Mouse (Mus musculus) intestine, postnatal 0 days (tissue): Measurements from ENCODE around the gene Sgsm1. TPM values are rescaled to one million over a fixed set of nuclear protein-coding genes. Genes with fewer than 3 reads are reported as not detected.

Experiments used
- ATAC-seq: fragments of 200-750 bp; cut with Nextera tagmentation; 2 replicates; pipeline ENCODE4 v1.8.0; 2017; ENCODE audit warnings: mild to moderate bottlenecking, moderate TSS enrichment, moderate library complexity
- H3K27ac ChIP-seq: fragments of 300-500 bp; sonication (generic); 2 replicates; pipeline ENCODE4 v1.5.1; 2014; ENCODE audit warnings: mild to moderate bottlenecking, low read depth, low read length, moderate library complexity
- H3K27me3 ChIP-seq: fragments of 300-500 bp; sonication (generic); replicated peaks from 2 replicates; pipeline ENCODE4 v1.6.1; 2014; ENCODE audit warnings: low read length, mixed read lengths; ENCODE audit not compliant: control insufficient read depth, insufficient read depth
- H3K36me3 ChIP-seq: fragments of 300-500 bp; sonication (generic); 2 replicates; pipeline ENCODE4 v1.6.1; 2014; ENCODE audit warnings: mild to moderate bottlenecking, moderate library complexity; ENCODE audit not compliant: control insufficient read depth, insufficient read depth
- H3K4me1 ChIP-seq: fragments of 300-500 bp; sonication (generic); replicated peaks from 2 replicates; pipeline ENCODE4 v1.6.1; 2014; ENCODE audit warnings: antibody characterized with exemption, low read length, mixed read lengths; ENCODE audit not compliant: control insufficient read depth, insufficient read depth
- H3K4me2 ChIP-seq: fragments of 300-500 bp; sonication (generic); replicated peaks from 2 replicates; pipeline ENCODE4 v1.6.1; 2014; ENCODE audit warnings: low read depth, mild to moderate bottlenecking, moderate library complexity
- H3K4me3 ChIP-seq: fragments of 300-500 bp; sonication (generic); 2 replicates; pipeline ENCODE4 v1.5.1; 2014; ENCODE audit warnings: low read depth, low read length
- H3K9ac ChIP-seq: fragments of 300-500 bp; sonication (generic); 2 replicates; pipeline ENCODE4 v1.6.1; 2014; ENCODE audit warnings: mild to moderate bottlenecking, low read depth, low read length
- H3K9me3 ChIP-seq: fragments of 300-500 bp; sonication (generic); 2 replicates; pipeline ENCODE4 v1.6.1; 2016; ENCODE audit warnings: mixed run types; ENCODE audit not compliant: control insufficient read depth
- CTCF ChIP-seq: sonication (generic); IDR thresholded peaks from 2 replicates; pipeline ENCODE4 v1.5.1; 2016; ENCODE audit warnings: low read depth, mild to moderate bottlenecking, control low read depth, antibody characterized with exemption, moderate library complexity
- WGBS: fragments of 180-500 bp; shearing (Covaris S2); extraction: QIAGEN DNeasy Blood & Tissue Kit; methylation state at CpG from one replicate; pipeline ENCODE4 v1.1.7; 2014; 5-methylcytosine and 5-hydroxymethylcytosine counted together
- polyA plus RNA-seq: library from polyadenylated mRNA; unstranded; fragments of >200 nt; fragmentation: Nextera tagmentation; extraction: Ambion mirVana; gene quantifications from 2 replicates; pipeline ENCODE4 v1.2.1, GENCODE M21; 2015

Sgsm1 gene
- polyA plus RNA-seq, 1 experiment from 2014 or later: 4.0 TPM

GRCm38 (mm10) chr5:113225686-113226435 lies 84.7 kb downstream of the Sgsm1 start:
- peak overlapping the region; percentile 17; the same call in 1 of the 2 replicates for H3K9ac ChIP-seq
- H3K27ac ChIP-seq: no peak overlapping the region
- peak overlapping the region; percentile 57 for H3K4me2 ChIP-seq
- no peak for TF ChIP-seq CTCF
- no peaks in the 10 kb centered on the region for H3K36me3 ChIP-seq
- ATAC-seq: no peak
- H3K27me3 ChIP-seq: no peaks in the 10 kb centered on the region
- H3K4me3 ChIP-seq: no peak overlapping the region
- WGBS: 32% methylated on average over 25 of the region's 25 CpGs
- H3K4me1 ChIP-seq: no peaks in the 10 kb centered on the region; the same call in 1 of the 2 replicates
- no peaks in the 10 kb centered on the region for H3K9me3 ChIP-seq

GRCm38 (mm10) chr5:113225271-113225670 lies 85.3 kb downstream of the Sgsm1 start:
- H3K4me1 ChIP-seq: no peaks in the 10 kb centered on the region; the same call in 1 of the 2 replicates
- no peak for ATAC-seq
- no peaks in the 10 kb centered on the region for H3K9me3 ChIP-seq
- H3K27ac ChIP-seq: no peak overlapping the region
- H3K4me3 ChIP-seq: no peak overlapping the region
- TF ChIP-seq CTCF: no peak
- H3K9ac ChIP-seq: no peak overlapping the region
- H3K27me3 ChIP-seq: no peaks in the 10 kb centered on the region
- H3K4me2 ChIP-seq: no peak overlapping the region
- WGBS: 32% methylated on average over 10 of the region's 10 CpGs
- no peaks in the 10 kb centered on the region for H3K36me3 ChIP-seq

GRCm38 (mm10) chr5:113223888-113224287 lies 86.7 kb downstream of the Sgsm1 start:
- H3K36me3 ChIP-seq: no peaks in the 10 kb centered on the region
- H3K4me3 ChIP-seq: no peak overlapping the region
- no peak for TF ChIP-seq CTCF
- whole genome bisulfite sequencing: 30% methylated on average over 4 of the region's 4 CpGs
- no peak for ATAC-seq
- no peaks in the 10 kb centered on the region for H3K27me3 ChIP-seq
- H3K4me1 ChIP-seq: no peaks in the 10 kb centered on the region; the same call in 1 of the 2 replicates
- no peak overlapping the region for H3K4me2 ChIP-seq
- H3K9ac ChIP-seq: no peak overlapping the region
- H3K9me3 ChIP-seq: no peaks in the 10 kb centered on the region
- H3K27ac ChIP-seq: 0 out of 2 replicates have a peak overlapping the region, but pooled peaks have one; percentile 7

- Histone ChIP-seq H3K9me3 (no peaks in the 10 kb centered on the region), H3K4me2 (peak within 1 kb of the TSS; percentile 96), H3K4me3 (peak within 1 kb of the TSS; percentile 76), H3K4me1 (peaks cover 2% of the 10 kb centered on the region; the same call in 1 of the 2 replicates), H3K27ac (peak within 1 kb of the TSS; percentile 96), H3K27me3 (no peaks in the 10 kb centered on the region), H3K9ac (peak within 1 kb of the TSS; percentile 74), H3K36me3 (no peaks in the 10 kb centered on the region)
- WGBS: 10% methylated on average over 46 of the region's 62 CpGs
- peak; percentile 39 for ATAC-seq
- peak; percentile 85 for TF ChIP-seq CTCF
Measured at GRCm38 (mm10) chr5:113221147-113221865, 89.3 kb downstream of the Sgsm1 start, which contains the start of gene 2900026A02Rik. Gene 2900026A02Rik (minus strand): TSS chr5:113221236.

GRCm38 (mm10) chr5:113220383-113221146 lies 90.0 kb downstream of the Sgsm1 start:
- Histone ChIP-seq H3K4me3 (peak overlapping the region; percentile 76), H3K9ac (peak overlapping the region; percentile 74), H3K9me3 (no peaks in the 10 kb centered on the region), H3K4me2 (peak overlapping the region; percentile 96), H3K27me3 (no peaks in the 10 kb centered on the region), H3K4me1 (0 out of 2 replicates have a peak, but pooled peaks cover 8% of the 10 kb centered on the region), H3K27ac (peak overlapping the region; percentile 96), H3K36me3 (no peaks in the 10 kb centered on the region)
- TF ChIP-seq CTCF: peak; percentile 27
- peak; percentile 62 for ATAC-seq
- 2% methylated on average over 58 of the region's 64 CpGs for WGBS
